ENCODE assay signal across 8 mouse cellular contexts in genomic region chr15:90223969-90224750, GRCm38 (mm10). TPM values are rescaled to one million over a fixed set of nuclear protein-coding genes. Genes with fewer than 3 reads are reported as not detected.
DNase-seq lines count a peak whose midpoint lies in the region; ATAC-seq and TF ChIP-seq lines count a peak whose summit lies in the region.

Alg10b (plus strand) TSS chr15:90224311.

- peak within 1 kb of the TSS; percentile 50; the same call in 1 of the 2 replicates for H3K27ac ChIP-seq in ES-Bruce4 (ENCODE audit: insufficient read depth, low read length)
- peak within 1 kb of the TSS; percentile 86 for H3K27ac ChIP-seq in forebrain, embryonic 13.5 days
- H3K27ac ChIP-seq in neural tube, embryonic 15.5 days (replicated peaks), result peak within 1 kb of the TSS; percentile 90

- peaks cover 25% of the 10 kb centered on the region for H3K36me3 ChIP-seq in ES-Bruce4 (ENCODE audit: control insufficient read depth, insufficient read depth, low read length, poor library complexity, severe bottlenecking)
- H3K36me3 ChIP-seq in forebrain, embryonic 13.5 days (ENCODE audit: poor library complexity, severe bottlenecking), result peaks cover 27% of the 10 kb centered on the region
- peaks cover 20% of the 10 kb centered on the region for H3K36me3 ChIP-seq in neural tube, embryonic 15.5 days

- peak within 1 kb of the TSS; percentile 100 for H3K4me3 ChIP-seq in ES-Bruce4 (ENCODE audit: low read depth, low read length)
- H3K4me3 ChIP-seq in forebrain, embryonic 13.5 days, result peak within 1 kb of the TSS; percentile 80
- peak within 1 kb of the TSS; percentile 82 for H3K4me3 ChIP-seq in neural tube, embryonic 15.5 days (replicated peaks)

- H3K4me2 ChIP-seq in forebrain, embryonic 13.5 days, result peak within 1 kb of the TSS; percentile 70
- peak within 1 kb of the TSS; percentile 81 for H3K4me2 ChIP-seq in neural tube, embryonic 15.5 days

- ATAC-seq in cerebellum, adult (ENCODE audit: insufficient number of reproducible peaks, low FRiP score, low TSS enrichment), result peak; percentile 99
- peak; percentile 100 for ATAC-seq in forebrain, embryonic 13.5 days
- peak; percentile 100 for ATAC-seq in neural tube, embryonic 15.5 days (ENCODE audit: low FRiP score)

- TF ChIP-seq CTCF in ES-Bruce4 (IDR thresholded peaks at IDR 0.05; ENCODE audit: low read depth, low read length), result no peak

- H3K4me1 ChIP-seq in ES-Bruce4 (ENCODE audit: control insufficient read depth, insufficient read depth, low read length), result peaks cover 1% of the 10 kb centered on the region
- peaks cover 20% of the 10 kb centered on the region for H3K4me1 ChIP-seq in forebrain, embryonic 13.5 days
- H3K4me1 ChIP-seq in neural tube, embryonic 15.5 days, result peaks cover 22% of the 10 kb centered on the region

- H3K9ac ChIP-seq in ES-Bruce4 (ENCODE audit: low read depth, poor library complexity, severe bottlenecking), result peak within 1 kb of the TSS; percentile 88
- peak within 1 kb of the TSS; percentile 91 for H3K9ac ChIP-seq in forebrain, embryonic 13.5 days
- H3K9ac ChIP-seq in neural tube, embryonic 15.5 days (replicated peaks), result peak within 1 kb of the TSS; percentile 81

- under 1% methylated on average over 46 of the region's 59 CpGs for WGBS in forebrain, embryonic 13.5 days
- under 1% methylated on average over 54 of the region's 59 CpGs for WGBS in neural tube, embryonic 15.5 days

- H3K9me3 ChIP-seq in ES-Bruce4 (replicated peaks; ENCODE audit: control insufficient read depth, insufficient read depth, low read length, poor library complexity, severe bottlenecking), result no peaks in the 10 kb centered on the region
- H3K9me3 ChIP-seq in forebrain, embryonic 13.5 days (replicated peaks), result no peaks in the 10 kb centered on the region
- H3K9me3 ChIP-seq in neural tube, embryonic 15.5 days (replicated peaks), result no peaks in the 10 kb centered on the region

- DNase-seq in heart, postnatal 10 days, result peak; percentile 85 to 88
- peak; percentile 81 for DNase-seq in layer of hippocampus, adult 11-12 months (ENCODE audit: low spot score)
- DNase-seq in lung, adult 18-20 months, result peak; percentile 81 to 88
- peak; percentile 87 for DNase-seq in testis, postnatal 14 days (ENCODE audit: low spot score)

- 0 out of 2 replicates have a peak, but pooled peaks have one; percentile 18 for TF ChIP-seq EP300 in ES-Bruce4 (IDR thresholded peaks at IDR 0.05; ENCODE audit: insufficient read depth, low read depth, low read length)

- intact Hi-C loops in heart, postnatal 10 days (cut with DNase I), result no loop called here

- H3K27me3 ChIP-seq in ES-Bruce4 (ENCODE audit: control insufficient read depth, insufficient read depth, low read length, poor library complexity, severe bottlenecking), result no peaks in the 10 kb centered on the region
- H3K27me3 ChIP-seq in forebrain, embryonic 13.5 days, result no peaks in the 10 kb centered on the region
- H3K27me3 ChIP-seq in neural tube, embryonic 15.5 days (replicated peaks), result no peaks in the 10 kb centered on the region

- TF ChIP-seq POLR2A in ES-Bruce4 (IDR thresholded peaks at IDR 0.05; ENCODE audit: insufficient read depth, low read length), result peak; percentile 81

RNA-seq across cellular contexts. Expression of gene Alg10b, which starts in this region (rescaled TPM):
- polyA plus RNA-seq in ES-Bruce4 (2011; ENCODE audit: insufficient read depth, insufficient read length, low read depth, missing spikeins), result 38.5 and 40.8 TPM in 2 replicates
- polyA plus RNA-seq in forebrain, embryonic 13.5 days (2015; fragmentation: Nextera tagmentation; extraction: Ambion mirVana), result 40.1 and 44.2 TPM in 2 replicates
- total RNA-seq in heart, postnatal 10 days (2021), result 10 to 100 TPM; 26.9 to 29.5 TPM
- 38.6 and 39.1 TPM in 2 replicates for polyA plus RNA-seq in neural tube, embryonic 15.5 days (2015; fragmentation: Nextera tagmentation; extraction: Ambion mirVana)

Comparison
In these comparisons a context has a peak if more than half of its experiments do, and no peak if none do; other contexts are left out.
1. Peak in every context shown above with its lines: DNase-seq, ATAC-seq, H3K4me3 ChIP-seq and H3K27ac ChIP-seq.